Mouse (Mus musculus) lung, postnatal 0 days (tissue): Measurements from ENCODE around the gene Fli1.

Source experiments
- CTCF ChIP-seq: IDR thresholded peaks from 2 replicates; pipeline ENCODE4 v1.5.1; 2016; ENCODE audit warnings: antibody characterized with exemption, mild to moderate bottlenecking
- EP300 ChIP-seq: IDR thresholded peaks from 2 replicates; pipeline ENCODE4 v1.6.1; 2016; ENCODE audit warnings: antibody characterized with exemption, mild to moderate bottlenecking, control low read depth

DNA sequence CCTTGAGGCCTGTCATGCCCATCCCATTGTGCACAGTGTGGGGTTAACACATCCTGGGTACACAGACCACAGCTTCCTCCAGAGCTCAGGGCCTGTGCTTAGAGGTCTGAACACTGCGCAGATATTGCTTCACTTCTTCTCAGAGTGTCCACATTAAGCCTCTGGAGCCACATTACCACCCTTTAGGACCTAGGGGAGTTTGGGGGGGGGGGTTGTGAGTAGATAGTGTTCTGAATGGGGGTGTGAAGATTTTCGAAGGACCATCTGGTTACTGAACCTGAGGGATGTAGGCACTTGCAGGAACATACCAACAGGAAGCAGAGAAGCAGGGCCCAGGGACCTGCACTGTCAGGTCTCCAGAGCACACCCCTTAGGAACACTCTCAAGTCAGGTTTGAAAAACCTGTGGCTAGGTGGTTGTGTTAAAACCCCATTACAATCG, 3.3 kb downstream of the Fli1 start:
- no peak for TF ChIP-seq CTCF
- no peak for TF ChIP-seq EP300
